Mouse (Mus musculus) brain, adult 2 months (tissue): Measurements from ENCODE around the gene Adssl1.

Experiments used
- DNase-seq: peaks from one replicate; pipeline ENCODE4 v3.0.0; 2011; ENCODE audit warnings: low read depth, low spot score

Adssl1 gene

GRCm38 (mm10) chr12:112653157-112653824, 33.4 kb downstream of the Adssl1 start:
- DNase-seq, result peak; percentile 95

DNA sequence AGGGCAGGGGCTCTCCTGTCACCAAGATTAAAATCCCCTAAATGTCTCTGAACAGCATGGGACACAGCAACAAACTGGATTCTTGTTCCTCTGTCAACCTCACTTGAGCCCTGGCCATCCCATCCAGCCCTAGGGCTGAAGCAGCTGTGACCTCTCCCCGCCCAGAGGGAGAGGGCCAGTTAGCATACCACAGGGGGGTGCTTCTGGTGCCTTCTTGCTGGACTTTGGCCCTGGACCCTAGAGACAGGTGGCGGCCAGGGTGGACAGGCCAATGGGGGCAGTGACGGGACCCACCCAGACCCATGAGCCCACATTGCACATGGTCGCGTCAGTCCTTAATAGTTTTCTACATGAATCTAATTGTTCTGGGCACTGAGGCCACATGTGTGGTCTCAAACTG, 34.2 kb downstream of the Adssl1 start:
- no peak for DNase-seq

GRCm38 (mm10) chr12:112658619-112659018, 38.8 kb downstream of the Adssl1 start:
- DNase-seq, result peak; percentile 83

DNA sequence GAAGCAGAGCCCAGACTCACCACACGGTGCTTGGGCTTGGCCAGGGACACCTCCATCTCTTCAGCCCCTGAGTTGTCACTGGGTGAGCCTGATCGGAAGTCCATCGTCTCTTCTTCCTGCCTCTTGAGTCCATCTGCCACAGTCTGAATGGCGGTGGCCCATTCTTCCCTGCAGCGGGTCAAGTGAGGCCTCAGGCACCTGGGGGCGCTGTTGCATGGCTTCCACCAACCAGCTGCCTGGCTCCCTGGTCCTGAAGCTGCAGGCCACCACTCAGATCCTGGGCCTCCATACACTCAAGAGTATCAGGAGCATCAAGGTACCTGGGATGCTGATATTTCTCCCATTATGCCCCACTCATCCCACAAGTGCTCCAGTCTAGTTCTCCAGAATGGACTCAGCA, 39.3 kb downstream of the Adssl1 start:
- peak; percentile 52 for DNase-seq

GRCm38 (mm10) chr12:112660576-112661326, 40.9 kb downstream of the Adssl1 start:
- no peak for DNase-seq

DNA sequence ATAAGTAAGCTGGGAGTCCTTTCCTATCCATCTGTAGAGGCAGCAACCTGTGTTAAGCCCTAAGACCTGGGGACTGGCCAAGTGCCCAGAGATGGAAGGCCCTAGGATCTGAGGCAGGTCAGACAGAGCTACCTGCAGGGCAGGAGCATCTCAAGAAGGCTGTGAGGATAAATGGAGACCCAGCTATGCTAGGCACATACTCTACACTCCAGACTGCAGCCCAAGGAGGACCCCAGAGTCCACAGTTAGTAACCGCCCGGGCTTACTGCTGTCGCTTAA, 41.4 kb downstream of the Adssl1 start:
- no peak for DNase-seq

GRCm38 (mm10) chr12:112661851-112662250, 42.0 kb downstream of the Adssl1 start:
- no peak for DNase-seq

DNA sequence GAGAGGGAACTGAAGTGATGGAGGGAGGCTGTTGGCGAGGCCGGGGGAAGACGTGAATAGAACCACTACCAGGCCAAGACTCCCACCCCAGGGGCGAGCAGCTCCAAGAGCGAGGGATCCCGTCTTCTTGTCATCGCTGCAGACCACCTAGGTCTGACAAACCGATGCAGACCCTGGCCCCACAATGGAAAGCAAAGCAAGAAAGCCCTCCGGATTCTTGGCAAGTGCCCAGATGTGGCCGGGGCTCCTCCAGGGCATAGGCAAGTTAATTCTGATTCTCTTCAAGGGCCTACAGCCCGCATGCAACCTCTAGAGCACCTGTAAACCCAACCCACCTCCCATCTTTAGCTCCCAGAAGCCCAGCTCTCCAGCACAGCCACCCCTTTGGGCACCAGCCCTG, 43.5 kb downstream of the Adssl1 start:
- no peak for DNase-seq

GRCm38 (mm10) chr12:112663716-112664115, 43.9 kb downstream of the Adssl1 start:
- no peak for DNase-seq

DNA sequence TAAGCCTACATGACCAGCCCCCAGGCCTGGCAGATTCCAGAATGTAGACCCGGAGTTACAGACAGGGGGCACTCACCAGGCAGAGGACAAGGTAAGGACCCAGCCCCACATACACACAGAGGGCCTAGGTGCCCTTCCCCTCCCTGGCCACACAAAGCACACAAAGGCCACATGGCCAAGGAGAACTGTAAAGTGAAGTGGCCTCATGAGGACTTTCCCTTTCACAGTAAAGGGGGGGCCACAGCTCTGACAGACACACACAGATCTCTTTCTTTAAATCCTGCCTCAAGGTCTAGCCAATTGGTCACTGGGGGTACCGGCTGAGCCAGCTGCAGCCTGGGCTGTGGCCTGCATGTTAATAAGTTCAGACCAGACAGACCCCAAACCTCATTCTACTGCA, 44.3 kb downstream of the Adssl1 start:
- DNase-seq, result no peak

DNA sequence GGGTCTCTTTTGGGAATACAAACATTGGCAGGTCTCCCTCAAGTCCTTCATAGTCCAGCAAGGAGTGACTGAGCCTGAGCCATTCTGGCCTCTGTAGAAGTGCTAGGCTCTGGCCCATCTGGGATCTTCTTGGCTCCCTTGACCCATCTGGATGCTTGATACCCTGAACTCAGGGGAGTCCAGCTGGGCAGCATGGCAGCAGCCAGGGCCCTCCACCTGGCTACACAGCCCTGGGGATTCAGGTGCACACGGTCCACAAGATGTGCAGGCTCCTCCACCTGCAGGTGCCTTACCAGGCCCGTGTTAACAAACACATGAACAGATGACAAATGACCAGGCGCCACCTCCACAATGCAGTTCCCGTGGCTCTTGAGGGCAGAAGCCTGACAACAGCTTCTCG, 44.8 kb downstream of the Adssl1 start:
- DNase-seq, result no peak

GRCm38 (mm10) chr12:112665445-112665844, 45.6 kb downstream of the Adssl1 start:
- peak; percentile 83 for DNase-seq

DNA sequence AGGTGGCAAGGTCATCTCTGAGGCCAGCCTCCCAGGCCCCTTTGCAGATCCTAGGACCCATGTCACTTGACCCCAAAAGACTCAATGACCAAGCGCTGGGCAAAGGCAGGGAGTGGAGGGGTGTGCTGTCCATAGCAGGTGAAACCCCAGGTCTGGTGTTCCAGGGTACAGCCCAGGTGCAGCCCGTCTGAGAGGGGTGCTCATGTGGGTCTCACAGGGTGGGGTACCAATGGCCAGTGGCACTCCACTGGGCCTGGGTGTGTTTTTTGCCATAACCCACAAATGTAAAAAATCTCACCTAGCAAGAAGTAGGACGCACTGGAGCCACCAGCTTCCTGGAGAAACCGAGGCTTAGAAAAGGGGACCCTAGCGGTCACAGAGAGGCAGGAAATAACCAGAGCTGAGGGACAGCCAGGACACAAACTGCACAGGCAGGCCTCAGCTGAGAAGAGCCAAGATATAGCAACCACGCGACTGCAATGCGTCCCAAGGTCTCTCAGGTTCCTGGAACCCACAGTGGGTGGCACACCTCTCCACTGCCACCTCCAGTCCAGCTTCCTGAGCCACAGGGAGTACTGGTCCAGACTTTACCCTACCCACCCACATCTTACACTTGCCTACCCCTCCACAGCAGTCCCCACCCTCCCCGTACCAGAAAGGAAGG, 46.2 kb downstream of the Adssl1 start:
- no peak for DNase-seq

- DNase-seq, result no peak
Observed at GRCm38 (mm10) chr12:112667619-112668297, 47.9 kb downstream of the Adssl1 start.

DNA sequence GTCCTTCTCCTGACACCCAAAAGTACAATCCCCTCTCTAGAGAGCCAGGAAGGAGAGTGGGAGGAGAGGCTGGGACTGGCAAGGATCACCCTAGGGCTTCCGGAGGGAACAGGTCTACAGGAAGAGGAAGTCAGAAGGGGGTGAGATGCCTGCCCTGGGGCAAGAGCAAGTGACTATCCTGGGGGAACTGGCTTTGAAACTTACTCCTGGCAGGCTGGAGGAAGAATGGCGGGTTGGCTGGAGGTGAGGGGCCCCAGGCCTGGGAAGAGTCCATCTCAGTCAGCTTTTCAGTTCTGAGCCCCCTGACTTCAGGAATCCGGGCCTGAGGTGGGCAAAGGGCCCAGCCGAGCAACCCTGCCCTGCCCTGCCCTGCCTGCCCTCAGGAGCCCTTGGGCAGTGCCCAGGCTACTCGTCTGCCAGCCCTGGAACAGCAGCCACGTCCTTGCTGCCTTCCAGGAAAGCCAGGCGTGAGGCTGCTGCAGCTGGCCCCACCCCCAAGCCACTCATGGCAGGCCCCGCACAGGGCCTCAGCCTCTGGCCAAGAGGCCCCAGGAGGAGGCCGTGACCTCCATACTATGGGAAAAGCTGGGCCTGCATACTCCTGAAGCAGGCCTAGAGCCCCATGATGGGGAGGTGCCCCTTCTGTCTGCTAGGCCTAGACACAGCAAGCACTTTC, 51.0 kb downstream of the Adssl1 start:
- DNase-seq, result no peak

GRCm38 (mm10) chr12:112671891-112672290, 52.0 kb downstream of the Adssl1 start:
- DNase-seq, result no peak

GRCm38 (mm10) chr12:112672744-112673575, 53.1 kb downstream of the Adssl1 start:
- peak; percentile 49 for DNase-seq

DNA sequence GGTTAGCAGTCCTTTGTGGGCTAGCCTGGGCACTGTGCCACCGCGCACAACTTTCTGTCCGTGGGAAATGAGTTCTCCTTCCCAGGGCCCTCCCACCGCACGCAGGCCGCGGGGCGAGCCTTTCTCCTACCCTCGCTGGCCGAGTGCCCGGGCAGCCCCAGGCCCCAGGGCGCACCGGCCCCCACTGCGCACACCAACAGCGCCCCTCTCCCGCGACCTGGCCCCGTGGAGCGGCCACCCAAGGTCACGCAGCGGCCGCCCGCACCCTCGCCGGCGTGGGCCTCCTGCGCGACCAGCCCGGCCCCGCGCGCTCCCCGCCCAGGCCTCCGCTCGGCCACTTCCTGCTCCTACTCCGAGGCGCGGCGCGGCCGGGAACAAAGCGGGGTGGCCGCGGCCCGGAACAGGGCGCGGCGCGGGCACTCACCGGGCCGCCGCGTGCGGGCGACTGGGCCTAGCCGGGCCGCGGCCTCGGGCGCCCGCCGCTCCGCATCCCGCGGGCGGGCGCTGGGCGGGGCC, 53.8 kb downstream of the Adssl1 start:
- peak; percentile 46 for DNase-seq

GRCm38 (mm10) chr12:112674132-112675011, 54.5 kb downstream of the Adssl1 start, which contains the start of gene Akt1:
TSS of gene Akt1 (minus strand) at chr12:112674884.
- peak; percentile 50 for DNase-seq
